ENCODE assay signal across 8 mouse cellular contexts in the genomic region with DNA sequence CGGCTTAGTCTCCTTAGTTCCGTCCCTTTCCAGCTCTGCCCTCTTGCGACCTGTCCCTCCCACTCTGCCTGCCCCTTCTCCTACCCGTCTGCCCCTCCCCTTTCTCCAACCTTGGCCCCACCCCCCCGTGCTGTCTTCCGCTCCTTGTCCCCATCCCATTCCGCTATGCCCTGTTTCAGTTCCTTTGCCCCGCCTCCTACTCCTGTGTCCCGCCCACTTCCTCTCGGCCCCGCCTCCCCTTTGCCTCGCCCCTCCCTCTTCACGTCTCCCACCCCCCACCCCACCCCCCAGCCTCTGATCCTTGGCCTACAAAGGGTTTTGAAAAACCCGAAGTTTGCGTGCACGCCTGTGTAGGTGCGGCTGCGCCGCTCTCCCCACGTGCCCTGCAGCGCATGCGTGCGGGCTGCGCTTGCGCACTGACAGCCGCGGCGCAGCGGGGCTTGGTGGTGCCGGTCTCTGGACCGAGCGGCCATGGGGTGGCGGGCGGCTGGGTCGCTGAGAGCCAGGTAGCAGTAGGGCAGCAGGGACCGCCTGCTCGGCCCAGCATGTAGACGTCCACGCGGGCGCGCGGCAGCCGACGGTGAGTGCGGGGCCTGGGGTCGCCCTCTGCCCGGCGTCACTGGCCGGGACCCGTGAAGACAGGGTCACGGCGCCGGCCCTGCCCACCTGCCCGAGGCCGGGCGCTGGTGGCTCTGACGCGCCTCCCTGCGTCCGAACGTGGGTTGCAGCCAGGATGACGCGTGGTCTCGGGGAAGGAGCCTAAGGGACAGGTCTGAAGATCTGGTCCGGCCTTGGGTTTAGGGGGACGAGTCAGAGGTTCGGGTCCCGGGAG. TPM values are rescaled to one million over a fixed set of nuclear protein-coding genes. Genes with fewer than 3 reads are reported as not detected.
DNase-seq lines count a peak whose midpoint lies in the region; ATAC-seq and TF ChIP-seq lines count a peak whose summit lies in the region.

No protein-coding gene starts in this region.

- peak overlapping the region; percentile 75 for H3K4me2 ChIP-seq in hindbrain, postnatal 0 days (ENCODE audit: low read depth, low read length)

- H3K9me3 ChIP-seq in hindbrain, postnatal 0 days (ENCODE audit: low read length) = no peaks in the 10 kb centered on the region

- peak; percentile 99 for DNase-seq in ZHBTc4 (ENCODE audit: low read depth, low spot score)
- peak; percentile 96 for DNase-seq in gastrocnemius, adult 2 months
- DNase-seq in hindbrain, postnatal 0 days (ENCODE audit: low spot score) = peak; percentile 98
- peak; percentile 90 to 93 for DNase-seq in left cerebral cortex, adult 2 months (ENCODE audit: extremely low spot score in 1 of 2, low spot score in 2 of 2)
- DNase-seq in right cerebral cortex, adult 2 months (ENCODE audit: low spot score in 2 of 2) = peak; percentile 90 to 92
- DNase-seq in urinary bladder, postnatal 14 days (ENCODE audit: low spot score) = peak; percentile 95

- peaks cover 24% of the 10 kb centered on the region for H3K36me3 ChIP-seq in hindbrain, postnatal 0 days (ENCODE audit: insufficient read depth, low read length)

- no peaks in the 10 kb centered on the region for H3K27me3 ChIP-seq in hindbrain, postnatal 0 days (ENCODE audit: insufficient read depth, low read length)

- peak; percentile 46; the same call in 1 of the 2 replicates for TF ChIP-seq CTCF in gastrocnemius, adult 2 months (IDR thresholded peaks at IDR 0.05)
- TF ChIP-seq CTCF in hindbrain, postnatal 0 days (IDR thresholded peaks at IDR 0.05; ENCODE audit: low read depth) = peak; percentile 45
- peak; percentile 35 for TF ChIP-seq CTCF in left cerebral cortex, adult 2 months (IDR thresholded peaks at IDR 0.05)

- H3K27ac ChIP-seq in gastrocnemius, adult 2 months = peak overlapping the region; percentile 96
- H3K27ac ChIP-seq in hindbrain, postnatal 0 days = peak overlapping the region; percentile 92
- H3K27ac ChIP-seq in left cerebral cortex, adult 2 months = peak overlapping the region; percentile 91

- peaks cover 14% of the 10 kb centered on the region; the same call in 1 of the 2 replicates for H3K4me1 ChIP-seq in hindbrain, postnatal 0 days (ENCODE audit: insufficient read depth, low read length)

- under 1% methylated on average over 66 of the region's 69 CpGs for WGBS in hindbrain, postnatal 0 days

- peak; percentile 80 for ATAC-seq in common myeloid progenitor, adult 5-6 weeks (replicated peaks; ENCODE audit: low read depth, poor library complexity, severe bottlenecking)
- peak; percentile 97 for ATAC-seq in hindbrain, postnatal 0 days
- ATAC-seq in megakaryocyte, adult 5-6 weeks (ENCODE audit: poor library complexity, severe bottlenecking) = peak; percentile 74

- peak overlapping the region; percentile 83 for H3K9ac ChIP-seq in hindbrain, postnatal 0 days (replicated peaks; ENCODE audit: low read length)

- peak overlapping the region; percentile 76 for H3K4me3 ChIP-seq in gastrocnemius, adult 2 months
- peak overlapping the region; percentile 88 for H3K4me3 ChIP-seq in hindbrain, postnatal 0 days (ENCODE audit: low read length)
- H3K4me3 ChIP-seq in left cerebral cortex, adult 2 months = peak overlapping the region; percentile 56

- intact Hi-C loops in gastrocnemius, adult 2 months (cut with DNase I) = no loop called here
- intact Hi-C loops in left cerebral cortex, adult 2 months (cut with DNase I) = loop anchor here (1.0 kb wide), 1 partner anchor 72 kb away; the partner anchor contains the start of gene Gnb1

RNA-seq across cellular contexts. Expression of gene Nadk, which starts 1.4 kb away (rescaled TPM):
- total RNA-seq in common myeloid progenitor, adult 5-6 weeks (2017) = 50.8 and 57.0 TPM in 2 replicates
- total RNA-seq in gastrocnemius, adult 2 months (2021) = 10 to 100 TPM; 16.4 to 21.5 TPM
- total RNA-seq in hindbrain, postnatal 0 days (2014; rRNA removed) = 98.6 and 108 TPM in 2 replicates
- 57.5 and 59.6 TPM in 2 replicates for polyA plus RNA-seq in hindbrain, postnatal 0 days (2015; fragmentation: Nextera tagmentation; extraction: Ambion mirVana)
- 10 to 100 TPM; 55.9 to 58.2 TPM for total RNA-seq in left cerebral cortex, adult 2 months (2021)
- total RNA-seq in megakaryocyte, adult 5-6 weeks (2015) = 205 and 220 TPM in 2 replicates
- 180 and 208 TPM in 2 replicates for total RNA-seq in megakaryocyte, adult 5-6 weeks (2017)

RNA-seq across cellular contexts. Expression of gene Slc35e2, which starts 37.6 kb away (rescaled TPM):
- total RNA-seq in common myeloid progenitor, adult 5-6 weeks (2017) = 14.2 and 15.8 TPM in 2 replicates
- 1 to 10 TPM; 3.3 to 5.7 TPM for total RNA-seq in gastrocnemius, adult 2 months (2021)
- total RNA-seq in hindbrain, postnatal 0 days (2014; rRNA removed) = 72.0 and 77.2 TPM in 2 replicates
- 11.1 and 13.2 TPM in 2 replicates for polyA plus RNA-seq in hindbrain, postnatal 0 days (2015; fragmentation: Nextera tagmentation; extraction: Ambion mirVana)
- total RNA-seq in left cerebral cortex, adult 2 months (2021) = 10 to 100 TPM; 47.3 to 50.5 TPM
- 10.1 and 18.8 TPM in 2 replicates for total RNA-seq in megakaryocyte, adult 5-6 weeks (2015)
- total RNA-seq in megakaryocyte, adult 5-6 weeks (2017) = 8.7 and 12.8 TPM in 2 replicates

Comparison
In these comparisons a context has a peak if more than half of its experiments do, and no peak if none do; other contexts are left out.
1. Peak in every context shown above with its lines: DNase-seq, ATAC-seq, H3K4me3 ChIP-seq and H3K27ac ChIP-seq.